Comparison of ENCODE assay signal across 30 mouse cellular contexts in genomic region chr2:140760137-140760536, GRCm38 (mm10).
DNase-seq lines count a peak whose midpoint lies in the region; ATAC-seq and TF ChIP-seq lines count a peak whose summit lies in the region.
"Had no signal": no experiment of that assay in that cellular context is flagged by ENCODE, and none has a peak within 500 bp of the region (broad histone marks: within the 10 kb centered on the region; RNA-seq: fewer than 3 reads in every experiment).

No protein-coding gene starts in this region.

- no peak overlapping the region for H3K4me2 ChIP-seq in lung, embryonic 15.5 days
- no peak overlapping the region for H3K4me2 ChIP-seq in lung, postnatal 0 days (replicated peaks; ENCODE audit: low read depth, low read length)
- H3K4me2 ChIP-seq: embryonic facial prominence, embryonic 13.5 days; embryonic facial prominence, embryonic 15.5 days; forebrain, embryonic 12.5 days had no signal

- H3K27me3 ChIP-seq in lung, embryonic 15.5 days, result no peaks in the 10 kb centered on the region
- no peaks in the 10 kb centered on the region for H3K27me3 ChIP-seq in lung, postnatal 0 days (replicated peaks; ENCODE audit: insufficient read depth, low read length)
- H3K27me3 ChIP-seq: CH12.LX; embryonic facial prominence, embryonic 13.5 days; embryonic facial prominence, embryonic 15.5 days; forebrain, embryonic 12.5 days; Patski had no signal

- no peaks in the 10 kb centered on the region for H3K9me3 ChIP-seq in lung, embryonic 15.5 days
- H3K9me3 ChIP-seq in lung, postnatal 0 days (ENCODE audit: low read length), result no peaks in the 10 kb centered on the region
- H3K9me3 ChIP-seq: embryonic facial prominence, embryonic 13.5 days; embryonic facial prominence, embryonic 15.5 days; forebrain, embryonic 10.5 days; forebrain, embryonic 12.5 days; G1E had no signal

- DNase-seq in frontal cortex, postnatal 10 days (ENCODE audit: low spot score in 2 of 2), result no peak
- DNase-seq in lung, postnatal 14 days, result no peak
- DNase-seq in lung, postnatal 0 days (ENCODE audit: low spot score), result no peak
- DNase-seq in lung, postnatal 36 days, result no peak
- DNase-seq in right cerebral cortex, postnatal 36 days (ENCODE audit: low spot score in 2 of 2), result peak; percentile 11 to 38
- no peak for DNase-seq in right cerebral cortex, postnatal 10 days (ENCODE audit: low spot score in 2 of 2)
- DNase-seq: adrenal gland, adult 8-10 months; adrenal gland, postnatal 14 days; adrenal gland, postnatal 36 days; B cell, adult 2 months; cerebellum, adult 11 months; cerebellum, adult 18-20 months; cerebellum, adult 8-10 months; cerebellum, adult 9-11 months; cerebellum, postnatal 14 days; cerebellum, postnatal 36 days; embryo, embryonic 11 days had no signal

- no peak overlapping the region for H3K4me3 ChIP-seq in lung, embryonic 15.5 days
- no peak overlapping the region for H3K4me3 ChIP-seq in lung, postnatal 0 days (ENCODE audit: low read depth, low read length)
- H3K4me3 ChIP-seq: embryonic facial prominence, embryonic 13.5 days; embryonic facial prominence, embryonic 15.5 days; erythroblast, embryonic 14.5 days; forebrain, embryonic 10.5 days; forebrain, embryonic 12.5 days had no signal

- H3K36me3 ChIP-seq in lung, embryonic 15.5 days, result no peaks in the 10 kb centered on the region
- no peaks in the 10 kb centered on the region for H3K36me3 ChIP-seq in lung, postnatal 0 days (ENCODE audit: insufficient read depth, low read length)
- H3K36me3 ChIP-seq: embryonic facial prominence, embryonic 13.5 days; embryonic facial prominence, embryonic 15.5 days; forebrain, embryonic 10.5 days; forebrain, embryonic 12.5 days; G1E had no signal

- H3K9ac ChIP-seq in lung, embryonic 15.5 days, result no peak overlapping the region
- H3K9ac ChIP-seq in lung, postnatal 0 days (replicated peaks; ENCODE audit: low read depth), result no peak overlapping the region
- H3K9ac ChIP-seq: embryonic facial prominence, embryonic 13.5 days; embryonic facial prominence, embryonic 15.5 days; forebrain, embryonic 12.5 days had no signal

- ATAC-seq in frontal cortex, adult (ENCODE audit: low TSS enrichment), result peak; percentile 96
- no peak for ATAC-seq in lung, embryonic 15.5 days (ENCODE audit: borderline replicate concordance, extremely low read depth, low FRiP score, low TSS enrichment)
- ATAC-seq in lung, postnatal 0 days, result no peak
- ATAC-seq: activated CD4-positive, CD25-positive, alpha-beta regulatory T cell, adult 4 months; CD4-positive, CD25-positive, alpha-beta regulatory T cell, adult 4 months; forebrain, embryonic 14.5 days; Patski had no signal

- H3K4me1 ChIP-seq in lung, embryonic 15.5 days, result no peaks in the 10 kb centered on the region; the same call in 1 of the 2 replicates
- H3K4me1 ChIP-seq in lung, postnatal 0 days (ENCODE audit: insufficient read depth, low read depth, low read length), result no peaks in the 10 kb centered on the region
- H3K4me1 ChIP-seq: embryonic facial prominence, embryonic 13.5 days; embryonic facial prominence, embryonic 15.5 days; forebrain, embryonic 10.5 days had no signal

- no peak for TF ChIP-seq CTCF in lung, postnatal 0 days (IDR thresholded peaks at IDR 0.05)

- TF ChIP-seq EP300 in lung, postnatal 0 days (IDR thresholded peaks at IDR 0.05), result no peak

- whole genome bisulfite sequencing in lung, embryonic 15.5 days, result 97% methylated on average over 3 of the region's 3 CpGs
- WGBS in lung, postnatal 0 days, result 95% methylated on average over 3 of the region's 3 CpGs

- peak overlapping the region; percentile 82 for H3K27ac ChIP-seq in lung, embryonic 15.5 days
- peak overlapping the region; percentile 9; the same call in 1 of the 2 replicates for H3K27ac ChIP-seq in lung, postnatal 0 days (ENCODE audit: low read length)
- H3K27ac ChIP-seq: embryonic facial prominence, embryonic 13.5 days; embryonic facial prominence, embryonic 15.5 days; forebrain, embryonic 10.5 days; forebrain, embryonic 12.5 days had no signal

Comparison
In these comparisons a context has a peak if more than half of its experiments do, and no peak if none do; other contexts are left out.
1. DNase-seq: peak in right cerebral cortex, postnatal 36 days (2 of 2); none in frontal cortex, postnatal 10 days (0 of 2), lung, postnatal 14 days (single experiment), lung, postnatal 0 days (single experiment), lung, postnatal 36 days (single experiment) and right cerebral cortex, postnatal 10 days (0 of 2).